19 mouse cellular contexts compared by ENCODE assay signal in the genomic region with DNA sequence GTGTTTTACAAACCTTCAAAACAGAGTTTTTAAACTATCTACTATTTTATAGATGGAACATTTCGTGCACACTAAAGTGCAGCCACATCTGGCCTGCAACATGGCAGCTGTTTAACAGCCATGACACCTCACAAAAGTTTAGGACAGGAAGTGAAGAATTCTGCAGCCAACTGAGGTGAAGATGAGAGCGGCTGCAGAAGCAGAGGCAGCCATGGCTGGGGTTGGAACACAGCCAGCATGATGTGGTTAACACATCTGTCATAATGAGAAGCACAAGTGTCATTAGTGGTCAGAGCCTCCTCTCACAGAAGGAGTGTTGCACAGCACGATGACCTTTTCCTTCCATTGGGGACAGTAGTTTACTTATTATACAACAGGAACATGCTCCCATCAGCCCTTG.
DNase-seq lines count a peak whose midpoint lies in the region; ATAC-seq and TF ChIP-seq lines count a peak whose summit lies in the region.
"Had no signal": no experiment of that assay in that cellular context is flagged by ENCODE, and none has a peak within 500 bp of the region (broad histone marks: within the 10 kb centered on the region; RNA-seq: fewer than 3 reads in every experiment).

No protein-coding gene starts in this region.

- H3K36me3 ChIP-seq in kidney, adult 2 months (ENCODE audit: control insufficient read depth, insufficient read depth, low read length): no peaks in the 10 kb centered on the region
- no peaks in the 10 kb centered on the region for H3K36me3 ChIP-seq in limb, embryonic 14.5 days (ENCODE audit: control insufficient read depth, insufficient read depth, low read length)
- no peaks in the 10 kb centered on the region for H3K36me3 ChIP-seq in hindbrain, embryonic 13.5 days
- H3K36me3 ChIP-seq: embryonic facial prominence, embryonic 15.5 days; hindbrain, embryonic 12.5 days; midbrain, embryonic 12.5 days had no signal

- DNase-seq in kidney, adult 2 months: peak; percentile 1
- DNase-seq in kidney, adult 8-10 months: no peak
- peak; percentile 6 for DNase-seq in NIH3T3 (ENCODE audit: low read depth)
- DNase-seq in limb, embryonic 14.5 days (ENCODE audit: low spot score): peak; percentile 61
- peak; percentile 47 to 49 for DNase-seq in lung, postnatal 4 days
- DNase-seq in ovary, adult 18-20 months (ENCODE audit: low spot score): no peak
- DNase-seq in left cerebral cortex, postnatal 25 days (ENCODE audit: low spot score in 2 of 2): no peak
- DNase-seq: adrenal gland, postnatal 14 days; cerebellum, postnatal 36 days; gastrocnemius, postnatal 25 days; kidney, adult 18-20 months; layer of hippocampus, postnatal 36 days; thymus, postnatal 25 days had no signal

- ATAC-seq in limb, embryonic 14.5 days (ENCODE audit: low FRiP score, low read depth): no peak
- ATAC-seq in hindbrain, embryonic 13.5 days (ENCODE audit: low FRiP score): no peak
- ATAC-seq: forebrain, embryonic 13.5 days had no signal

- no peak overlapping the region for H3K4me2 ChIP-seq in limb, embryonic 14.5 days (replicated peaks; ENCODE audit: low read depth, low read length, severe bottlenecking)
- no peak overlapping the region for H3K4me2 ChIP-seq in hindbrain, embryonic 13.5 days
- H3K4me2 ChIP-seq: embryonic facial prominence, embryonic 15.5 days; forebrain, embryonic 13.5 days; hindbrain, embryonic 12.5 days; liver, embryonic 11.5 days; midbrain, embryonic 12.5 days had no signal

- TF ChIP-seq CTCF in kidney, adult 2 months (conservative IDR thresholded peaks at IDR 0.05; ENCODE audit: insufficient read depth, insufficient read length, low read depth, low read length): no peak

- H3K4me1 ChIP-seq in kidney, adult 2 months (ENCODE audit: control insufficient read depth, insufficient read depth, low read length): no peaks in the 10 kb centered on the region
- 0 out of 2 replicates have a peak, but pooled peaks cover 3% of the 10 kb centered on the region for H3K4me1 ChIP-seq in limb, embryonic 14.5 days (ENCODE audit: control insufficient read depth, insufficient read depth, low read length)
- H3K4me1 ChIP-seq in hindbrain, embryonic 13.5 days (replicated peaks): no peaks in the 10 kb centered on the region
- H3K4me1 ChIP-seq: embryonic facial prominence, embryonic 15.5 days; forebrain, embryonic 13.5 days; hindbrain, embryonic 12.5 days; midbrain, embryonic 12.5 days had no signal

- H3K4me3 ChIP-seq in kidney, adult 2 months (ENCODE audit: insufficient read depth, low read depth, low read length): no peak overlapping the region
- H3K4me3 ChIP-seq in limb, embryonic 14.5 days (replicated peaks; ENCODE audit: low read length): no peak overlapping the region
- H3K4me3 ChIP-seq in hindbrain, embryonic 13.5 days: no peak overlapping the region
- H3K4me3 ChIP-seq: embryonic facial prominence, embryonic 15.5 days; forebrain, embryonic 13.5 days; hindbrain, embryonic 12.5 days; midbrain, embryonic 12.5 days had no signal

- H3K9ac ChIP-seq in limb, embryonic 14.5 days (ENCODE audit: low read depth, low read length, severe bottlenecking): no peak overlapping the region
- H3K9ac ChIP-seq in hindbrain, embryonic 13.5 days: no peak overlapping the region
- H3K9ac ChIP-seq: embryonic facial prominence, embryonic 15.5 days; forebrain, embryonic 13.5 days; hindbrain, embryonic 12.5 days; midbrain, embryonic 12.5 days had no signal

- no peaks in the 10 kb centered on the region; the same call in 1 of the 2 replicates for H3K27me3 ChIP-seq in kidney, adult 2 months (replicated peaks; ENCODE audit: control insufficient read depth, insufficient read depth, low read length)
- H3K27me3 ChIP-seq in limb, embryonic 14.5 days (ENCODE audit: control insufficient read depth, insufficient read depth, low read length): no peaks in the 10 kb centered on the region
- H3K27me3 ChIP-seq in hindbrain, embryonic 13.5 days: no peaks in the 10 kb centered on the region
- H3K27me3 ChIP-seq: embryonic facial prominence, embryonic 15.5 days; forebrain, embryonic 13.5 days; hindbrain, embryonic 12.5 days; midbrain, embryonic 12.5 days had no signal

- H3K27ac ChIP-seq in kidney, adult 2 months (ENCODE audit: insufficient read depth, low read depth, low read length): no peak overlapping the region
- H3K27ac ChIP-seq in limb, embryonic 14.5 days (replicated peaks; ENCODE audit: low read depth, low read length): no peak overlapping the region
- no peak overlapping the region for H3K27ac ChIP-seq in hindbrain, embryonic 13.5 days
- H3K27ac ChIP-seq: embryonic facial prominence, embryonic 15.5 days; forebrain, embryonic 13.5 days; hindbrain, embryonic 12.5 days; midbrain, embryonic 12.5 days had no signal

- intact Hi-C loops in left cerebral cortex, postnatal 25 days (cut with DNase I): no loop called here

- no peaks in the 10 kb centered on the region for H3K9me3 ChIP-seq in limb, embryonic 14.5 days (ENCODE audit: control insufficient read depth, low read length)
- no peaks in the 10 kb centered on the region for H3K9me3 ChIP-seq in hindbrain, embryonic 13.5 days
- H3K9me3 ChIP-seq: embryonic facial prominence, embryonic 15.5 days; forebrain, embryonic 13.5 days; hindbrain, embryonic 12.5 days; midbrain, embryonic 12.5 days had no signal

- WGBS in kidney, adult 2 months: 49% methylated on average over 3 of the region's 3 CpGs
- 20% methylated on average over 3 of the region's 3 CpGs for WGBS in limb, embryonic 14.5 days
- WGBS in hindbrain, embryonic 13.5 days: 81% methylated on average over 3 of the region's 3 CpGs

- TF ChIP-seq POLR2A in kidney, adult 2 months (IDR thresholded peaks at IDR 0.05; ENCODE audit: low read depth, low read length): no peak
- no peak for TF ChIP-seq POLR2A in limb, embryonic 14.5 days (IDR thresholded peaks at IDR 0.05; ENCODE audit: borderline replicate concordance, extremely low read depth, insufficient read depth, insufficient read length)

Comparison
In these comparisons a context has a peak if more than half of its experiments do, and no peak if none do; other contexts are left out.
1. DNase-seq: peak in kidney, adult 2 months (single experiment), NIH3T3 (single experiment), limb, embryonic 14.5 days (single experiment) and lung, postnatal 4 days (2 of 2); none in kidney, adult 8-10 months (0 of 2), ovary, adult 18-20 months (single experiment) and left cerebral cortex, postnatal 25 days (0 of 2).